Mouse (Mus musculus) lung, adult 2 months (tissue): Measurements from ENCODE around the gene Nprl3.

Experiments used
- CTCF ChIP-seq: fragments of 200-500 bp; IDR thresholded peaks from 2 replicates; pipeline ENCODE4 v1.5.1; 2011; ENCODE audit warnings: mild to moderate bottlenecking, low read length, control low read depth; ENCODE audit not compliant: insufficient read depth
- POLR2A ChIP-seq: fragments of 200-500 bp; IDR thresholded peaks from 2 replicates; pipeline ENCODE4 v1.6.1; 2011; ENCODE audit warnings: low read depth, mild to moderate bottlenecking, control low read depth, low read length, borderline replicate concordance; ENCODE audit errors: extremely low read depth

DNA sequence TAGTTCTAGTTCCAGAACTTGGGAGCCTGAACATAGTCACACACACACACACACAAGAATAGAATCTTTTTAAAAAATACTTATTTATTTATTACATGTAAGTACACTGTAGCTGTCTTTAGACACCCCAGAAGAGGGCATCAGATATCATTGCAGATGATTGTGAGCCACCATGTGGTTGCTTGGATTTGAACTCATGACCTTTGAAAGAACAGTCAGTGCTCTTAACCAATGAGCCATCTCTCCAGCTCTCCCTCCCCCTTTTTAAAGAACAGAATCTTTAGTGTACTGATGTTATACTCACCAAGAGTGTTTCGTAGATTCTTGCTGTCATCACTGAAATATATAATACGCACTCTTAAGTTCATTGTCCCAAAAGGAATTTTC lies 31.0 kb upstream of the Nprl3 start:
- TF ChIP-seq POLR2A (no peak), CTCF (no peak)
